Mouse (Mus musculus): Measurements from ENCODE around the gene Poll. TPM values are rescaled to one million over a fixed set of nuclear protein-coding genes. Genes with fewer than 3 reads are reported as not detected.

The Poll gene
- polyA plus RNA-seq, 1 experiment from 2014 or later: 6.7 TPM

- WGBS (ENCODE audit: insufficient replicate concordance): 90% methylated on average over 7 of the region's 7 CpGs
- H3K36me3 ChIP-seq: peaks cover 34% of the 10 kb centered on the region
- ATAC-seq (ENCODE audit: low read depth): no peak
Measured at GRCm38 (mm10) chr19:45505446-45505845, 54.9 kb downstream of the Poll start.

More at GRCm38 (mm10) chr19:45505446-45505845, 54.9 kb downstream of the Poll start:
- Histone ChIP-seq H3K4me1 (replicated peaks) (peaks cover 21% of the 10 kb centered on the region), H3K4me2 (no peak overlapping the region), H3K9me3 (replicated peaks) (no peaks in the 10 kb centered on the region), H3K9ac (no peak overlapping the region), H3K4me3 (replicated peaks) (no peak overlapping the region), H3K27ac (no peak overlapping the region), H3K27me3 (no peaks in the 10 kb centered on the region)
- no peak for DNase-seq

Other genes with a start within 250 kb of the Poll start
- 44.1 and 48.0 TPM in 2 replicates for gene Btrc, start 196.8 kb downstream of the Poll start, polyA plus RNA-seq (2015; fragmentation: Nextera tagmentation; extraction: Ambion mirVana)
- 19.9 and 21.5 TPM in 2 replicates for gene Gm17018, start 84 bp upstream of the Poll start, polyA plus RNA-seq (2015; fragmentation: Nextera tagmentation; extraction: Ambion mirVana)
- 1.9 and 2.3 TPM in 2 replicates for gene Fbxw4, start 99.8 kb upstream of the Poll start, polyA plus RNA-seq (2015; fragmentation: Nextera tagmentation; extraction: Ambion mirVana)
- gene Fgf8, start 182.4 kb upstream of the Poll start, polyA plus RNA-seq (2015; fragmentation: Nextera tagmentation; extraction: Ambion mirVana): not detected in 2 replicates
- gene Npm3, start 189.1 kb upstream of the Poll start, polyA plus RNA-seq (2015; fragmentation: Nextera tagmentation; extraction: Ambion mirVana): 13.9 and 15.4 TPM in 2 replicates
- gene Mgea5, start 223.3 kb upstream of the Poll start, polyA plus RNA-seq (2015; fragmentation: Nextera tagmentation; extraction: Ambion mirVana): 17.7 and 19.1 TPM in 2 replicates